Mouse (Mus musculus): ENCODE data around the gene Fam187a.

The Fam187a gene

DNA sequence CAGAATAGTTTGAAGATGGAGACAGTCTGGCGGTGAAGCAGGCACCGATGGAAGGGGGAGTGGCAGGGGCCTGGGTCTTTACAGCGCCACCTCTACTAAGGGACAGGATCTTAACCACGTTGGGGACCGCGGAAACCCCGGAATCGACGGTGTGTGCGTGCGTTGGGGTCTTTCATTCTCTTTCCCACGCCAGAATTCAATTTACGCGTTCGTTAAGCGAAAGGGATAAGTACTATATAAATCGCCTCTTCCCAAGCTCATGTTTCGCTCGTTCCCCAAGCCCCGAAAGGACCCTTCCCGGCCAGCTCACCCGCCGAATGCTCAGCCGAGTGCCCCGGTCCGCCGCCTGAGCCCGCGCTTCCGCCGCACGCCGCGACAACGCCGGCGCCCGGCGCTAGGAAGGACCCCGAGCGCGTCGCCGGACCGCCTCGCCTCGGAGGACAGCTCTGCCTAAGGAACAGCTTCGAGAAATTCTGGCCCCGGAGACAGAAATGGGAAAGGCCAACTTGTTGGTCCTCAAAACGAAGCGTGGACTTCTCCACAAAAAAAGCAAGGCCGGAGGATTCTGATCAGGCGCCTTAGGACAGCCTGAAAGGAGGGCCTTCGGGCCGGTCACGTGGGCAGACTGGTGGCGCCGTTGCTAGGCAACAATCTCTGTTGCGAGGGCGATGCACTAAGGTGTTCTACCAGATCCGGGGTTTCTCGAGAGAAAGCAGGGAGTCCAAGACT is 4.2 kb upstream of the Fam187a start, which contains the start of the genes Eftud2 and Ccdc103:
Gene Eftud2, minus strand, starts transcription at position 401 of the 729 bp plus-strand sequence.
Gene Ccdc103, plus strand, starts transcription at position 620 of the 729 bp plus-strand sequence.
- Histone ChIP-seq H3K27me3 (ENCODE audit: control insufficient read depth, insufficient read depth, low read length, poor library complexity, severe bottlenecking) (no peaks in the 10 kb centered on the region), H3K36me3 (ENCODE audit: control insufficient read depth, insufficient read depth, low read length, poor library complexity, severe bottlenecking) (no peaks in the 10 kb centered on the region)
- DNase-seq (ENCODE audit: low read depth, low spot score): peak; percentile 95

DNA sequence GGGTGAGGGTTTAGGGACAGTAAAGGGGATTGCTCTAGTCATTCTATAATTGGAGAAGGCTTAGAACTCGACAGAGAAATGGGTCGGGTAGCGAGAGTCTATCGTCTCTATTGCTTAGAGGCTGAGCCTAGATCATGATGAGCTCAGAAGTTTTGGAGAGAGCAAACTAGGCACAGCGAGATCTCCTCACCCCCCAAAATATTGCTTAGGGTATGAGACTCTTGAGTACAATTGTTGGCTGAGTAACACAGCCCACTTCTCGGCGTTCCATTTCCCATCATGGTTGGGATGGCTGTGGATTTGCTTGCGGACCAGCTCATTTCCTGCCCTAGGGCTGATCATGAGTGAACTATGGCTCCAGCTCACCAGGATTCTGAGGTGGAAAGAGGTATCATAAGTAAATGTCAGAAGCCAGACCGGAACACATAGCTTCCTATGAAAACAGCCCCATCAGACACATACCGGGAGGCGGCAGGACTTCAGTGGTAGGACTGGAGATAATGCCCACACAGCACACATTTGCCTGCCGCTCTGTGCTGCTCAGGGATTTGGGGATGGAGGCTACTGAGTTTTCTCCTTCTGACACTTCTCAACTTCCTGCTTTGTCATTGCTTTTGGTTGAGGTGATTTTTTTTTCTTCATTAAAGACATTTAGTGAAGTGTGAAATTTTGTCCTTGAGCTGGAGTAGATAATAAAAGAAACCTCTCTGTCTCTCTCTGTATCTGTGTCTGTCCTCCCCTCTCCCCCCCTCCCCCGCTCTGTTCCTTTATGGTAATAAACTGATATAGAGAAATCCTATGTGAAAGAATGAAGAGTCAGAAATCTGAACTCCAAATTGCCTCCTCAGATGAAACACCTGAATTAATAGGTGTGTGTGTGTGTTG is 3.4 kb upstream of the Fam187a start:
- Histone ChIP-seq H3K27me3 (ENCODE audit: control insufficient read depth, insufficient read depth, low read length, poor library complexity, severe bottlenecking) (no peaks in the 10 kb centered on the region), H3K36me3 (ENCODE audit: control insufficient read depth, insufficient read depth, low read length, poor library complexity, severe bottlenecking) (no peaks in the 10 kb centered on the region)

DNA sequence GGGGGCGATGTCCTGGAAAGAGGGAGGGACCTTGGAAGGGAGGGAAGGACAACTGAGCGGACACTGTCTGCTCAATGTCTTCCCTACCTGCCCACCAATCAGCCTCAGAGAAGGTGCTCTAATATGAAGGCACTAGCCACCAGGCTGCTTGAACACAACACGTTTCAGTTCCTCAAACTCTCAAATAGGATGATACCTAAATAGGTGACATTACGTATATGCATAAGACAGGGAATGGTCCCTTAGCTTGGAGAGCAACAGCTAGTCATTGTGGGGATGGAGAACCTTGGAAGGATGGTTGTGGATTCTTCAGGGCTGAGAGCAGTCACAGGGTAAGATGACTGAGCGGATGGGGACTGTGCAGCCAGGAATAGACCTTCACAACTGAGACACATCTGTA is 2.5 kb downstream of the Fam187a start:
- peak; percentile 13 for DNase-seq (ENCODE audit: low read depth, low spot score)
- no peaks in the 10 kb centered on the region for H3K27me3 ChIP-seq (ENCODE audit: control insufficient read depth, insufficient read depth, low read length, poor library complexity, severe bottlenecking)
- H3K36me3 ChIP-seq (ENCODE audit: control insufficient read depth, insufficient read depth, low read length, poor library complexity, severe bottlenecking): no peaks in the 10 kb centered on the region

More for the DNA sequence above, 3.4 kb upstream of the Fam187a start:
- no peak for DNase-seq (ENCODE audit: low read depth, low spot score)

DNA sequence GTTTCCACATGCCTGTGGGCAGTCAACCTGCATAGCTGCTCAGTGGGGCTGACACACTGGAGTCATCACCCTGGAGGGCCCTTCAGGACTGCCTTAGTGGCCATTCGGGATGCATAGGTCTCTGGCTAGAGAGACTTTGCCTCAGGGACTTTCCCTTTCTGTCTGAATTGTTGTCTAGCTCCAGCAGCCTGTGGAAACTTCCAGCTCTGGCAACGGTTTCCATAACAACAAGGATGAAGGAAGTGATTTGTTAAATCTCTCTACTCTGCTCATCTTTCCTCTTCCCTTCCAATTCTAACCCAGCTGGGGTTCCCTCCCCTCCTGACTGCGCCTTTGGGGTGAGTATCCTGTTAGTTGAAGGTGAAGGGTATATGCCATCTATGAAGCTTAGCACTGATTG is 3.2 kb downstream of the Fam187a start:
- DNase-seq (ENCODE audit: low read depth, low spot score): no peak
- Histone ChIP-seq H3K36me3 (ENCODE audit: control insufficient read depth, insufficient read depth, low read length, poor library complexity, severe bottlenecking) (no peaks in the 10 kb centered on the region), H3K27me3 (ENCODE audit: control insufficient read depth, insufficient read depth, low read length, poor library complexity, severe bottlenecking) (no peaks in the 10 kb centered on the region)

DNA sequence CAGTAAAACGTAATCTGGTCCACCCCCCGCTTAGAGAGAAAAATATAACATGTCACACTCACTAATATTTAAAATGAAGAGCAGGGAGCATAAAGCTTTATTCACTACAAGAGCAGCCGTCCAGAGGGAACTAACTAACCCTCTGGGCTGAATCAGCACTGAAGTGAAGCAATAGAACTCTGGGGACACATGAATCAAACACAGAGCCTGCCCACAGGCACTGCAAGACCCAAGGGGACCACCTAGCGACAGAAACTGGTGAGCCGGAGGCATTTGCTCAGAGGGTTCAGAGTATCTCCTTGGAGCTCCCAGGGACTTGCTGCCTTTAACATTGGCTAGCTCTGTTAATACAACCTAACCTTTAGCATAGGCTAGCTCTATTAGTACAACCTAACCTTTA is 5.1 kb downstream of the Fam187a start:
- H3K27me3 ChIP-seq (ENCODE audit: control insufficient read depth, insufficient read depth, low read length, poor library complexity, severe bottlenecking): no peaks in the 10 kb centered on the region
- no peak for DNase-seq (ENCODE audit: low read depth, low spot score)
- H3K36me3 ChIP-seq (ENCODE audit: control insufficient read depth, insufficient read depth, low read length, poor library complexity, severe bottlenecking): no peaks in the 10 kb centered on the region

DNA sequence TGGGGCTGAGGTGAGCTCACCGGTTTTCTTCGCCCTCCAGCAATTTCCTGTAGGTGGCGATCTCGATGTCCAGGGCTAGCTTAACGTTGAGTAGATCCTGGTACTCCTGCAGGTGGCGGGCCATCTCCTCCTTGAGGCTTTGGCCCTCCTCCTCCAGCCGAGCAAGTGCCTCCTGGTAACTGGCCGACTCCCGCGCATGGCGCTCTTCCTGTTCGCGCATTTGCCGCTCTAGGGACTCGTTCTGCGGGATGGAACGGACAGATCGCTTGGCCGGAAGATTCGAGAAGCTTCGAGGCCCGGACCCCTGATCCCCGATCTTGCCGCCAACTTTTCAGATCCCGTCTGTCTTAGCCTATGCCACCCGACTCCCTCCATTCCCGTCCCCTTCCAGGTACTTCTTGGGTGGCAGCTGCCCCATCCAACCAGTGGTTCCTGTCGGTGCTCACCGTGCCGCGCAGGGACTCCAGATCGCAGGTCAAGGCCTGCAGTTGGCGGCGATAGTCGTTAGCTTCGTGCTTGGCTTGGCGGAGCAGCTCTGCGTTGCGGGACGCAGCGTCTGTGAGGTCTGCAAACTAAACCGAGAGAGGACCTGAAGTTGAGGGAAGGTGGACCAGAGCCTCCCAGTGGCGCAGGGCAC is 8.2 kb downstream of the Fam187a start:
- peak; percentile 81 for DNase-seq (ENCODE audit: low read depth, low spot score)
- Histone ChIP-seq H3K27me3 (ENCODE audit: control insufficient read depth, insufficient read depth, low read length, poor library complexity, severe bottlenecking) (no peaks in the 10 kb centered on the region), H3K36me3 (ENCODE audit: control insufficient read depth, insufficient read depth, low read length, poor library complexity, severe bottlenecking) (no peaks in the 10 kb centered on the region)

DNA sequence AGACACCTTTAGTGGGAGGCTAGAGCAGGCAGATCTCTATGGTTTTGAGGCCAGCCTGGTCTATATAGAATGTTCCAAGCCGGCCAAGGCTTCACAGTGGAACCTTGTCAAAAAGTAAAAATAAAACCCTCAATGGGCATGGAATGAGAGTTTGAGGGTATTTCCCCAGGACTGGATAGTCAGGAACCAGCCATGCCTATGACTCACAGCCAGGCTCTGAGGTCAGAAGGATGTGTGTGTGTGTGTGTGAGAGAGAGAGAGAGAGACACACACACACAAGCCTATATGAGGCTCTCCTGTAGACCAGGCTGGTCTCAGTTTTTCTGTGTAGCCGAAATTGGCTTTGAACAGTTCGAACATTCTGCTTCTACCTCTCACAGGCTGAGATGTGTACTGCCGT is 9.7 kb downstream of the Fam187a start:
- no peak for DNase-seq (ENCODE audit: low read depth, low spot score)
- no peaks in the 10 kb centered on the region for H3K36me3 ChIP-seq (ENCODE audit: control insufficient read depth, insufficient read depth, low read length, poor library complexity, severe bottlenecking)

DNA sequence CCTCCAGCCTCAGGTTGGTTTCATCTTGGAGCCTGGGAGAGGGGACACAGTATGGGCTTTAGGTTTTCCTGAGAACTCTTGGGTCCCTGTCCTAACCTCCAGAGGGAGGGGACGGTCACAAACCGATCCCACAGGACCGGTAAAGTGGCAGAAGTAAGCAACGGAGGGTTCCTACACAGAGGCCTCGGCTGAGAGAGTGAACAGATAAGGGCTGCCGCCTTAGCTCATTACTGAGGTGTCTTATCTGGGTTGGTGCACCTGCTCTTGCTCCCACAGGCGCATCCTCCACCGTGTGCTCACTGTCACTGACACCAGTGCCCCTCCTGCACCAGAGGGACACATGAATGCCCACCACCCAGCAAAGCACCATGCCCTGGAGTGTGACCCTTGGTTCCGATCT is 10.8 kb downstream of the Fam187a start:
- DNase-seq (ENCODE audit: low read depth, low spot score): no peak
- Histone ChIP-seq H3K27me3 (ENCODE audit: control insufficient read depth, insufficient read depth, low read length, poor library complexity, severe bottlenecking) (no peaks in the 10 kb centered on the region), H3K36me3 (ENCODE audit: control insufficient read depth, insufficient read depth, low read length, poor library complexity, severe bottlenecking) (no peaks in the 10 kb centered on the region)

More for the DNA sequence above, 9.7 kb downstream of the Fam187a start:
- H3K27me3 ChIP-seq (ENCODE audit: control insufficient read depth, insufficient read depth, low read length, poor library complexity, severe bottlenecking): no peaks in the 10 kb centered on the region

DNA sequence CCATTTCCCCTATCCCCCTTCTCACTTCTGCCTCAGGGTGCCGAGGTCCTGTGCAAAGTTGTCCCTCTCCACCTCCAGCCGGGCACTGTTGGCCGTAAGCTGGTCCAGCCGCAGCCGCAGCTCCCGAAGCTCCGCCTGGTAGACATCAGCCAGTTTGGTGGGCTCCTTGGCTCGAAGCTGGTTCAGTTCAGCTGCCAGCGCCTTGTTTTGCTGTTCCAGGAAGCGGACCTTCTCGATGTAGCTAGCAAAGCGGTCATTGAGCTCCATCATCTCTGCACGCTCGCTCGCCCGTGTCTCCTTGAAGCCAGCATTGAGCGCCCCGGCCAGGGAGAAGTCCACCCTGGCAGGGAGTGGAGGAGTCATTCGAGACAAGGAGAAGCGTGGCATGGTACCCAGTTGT is 11.7 kb downstream of the Fam187a start:
- H3K36me3 ChIP-seq (ENCODE audit: control insufficient read depth, insufficient read depth, low read length, poor library complexity, severe bottlenecking): no peaks in the 10 kb centered on the region
- DNase-seq (ENCODE audit: low read depth, low spot score): no peak
- H3K27me3 ChIP-seq (ENCODE audit: control insufficient read depth, insufficient read depth, low read length, poor library complexity, severe bottlenecking): no peaks in the 10 kb centered on the region

DNA sequence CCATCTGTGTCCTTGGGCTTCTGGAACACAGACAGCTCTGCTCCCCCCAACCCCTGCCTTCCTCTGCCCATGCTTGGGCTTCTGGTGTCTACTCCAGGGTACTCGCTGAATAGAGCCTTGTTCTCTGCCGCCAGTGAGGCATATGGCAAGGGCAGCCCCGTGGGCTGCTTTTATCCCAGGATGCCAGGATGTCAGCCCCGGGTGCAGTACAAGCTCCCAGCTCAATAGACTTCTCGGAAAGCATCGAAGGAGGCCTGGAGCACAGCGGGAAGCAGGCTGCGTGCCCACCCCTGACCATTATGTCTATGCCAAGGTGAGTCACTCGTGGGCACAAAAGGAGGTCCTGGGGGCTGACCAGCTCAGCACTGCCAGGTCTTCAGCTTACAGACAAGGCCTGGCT is 13.4 kb downstream of the Fam187a start:
- Histone ChIP-seq H3K36me3 (ENCODE audit: control insufficient read depth, insufficient read depth, low read length, poor library complexity, severe bottlenecking) (no peaks in the 10 kb centered on the region), H3K27me3 (ENCODE audit: control insufficient read depth, insufficient read depth, low read length, poor library complexity, severe bottlenecking) (no peaks in the 10 kb centered on the region)
- no peak for DNase-seq (ENCODE audit: low read depth, low spot score)

DNA sequence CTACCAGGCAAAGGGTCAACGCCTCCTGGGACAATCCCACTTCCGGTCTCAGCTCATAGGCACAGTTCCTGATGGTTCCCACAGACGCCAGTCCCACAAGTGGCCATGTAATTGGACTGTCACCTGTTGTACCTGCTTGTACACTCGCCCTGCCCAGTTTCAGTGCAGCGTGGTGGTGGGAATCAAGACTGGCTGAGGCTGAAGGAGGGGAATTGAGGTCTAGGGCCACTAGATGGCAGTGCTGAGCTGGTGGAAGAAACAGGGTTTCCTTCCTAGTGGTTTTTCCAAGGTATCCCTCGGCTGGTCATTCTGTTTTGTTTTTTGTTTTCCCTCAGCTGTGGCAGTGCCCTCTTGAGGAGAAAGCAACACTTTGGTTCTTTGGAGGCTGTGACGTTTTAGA is 15.8 kb downstream of the Fam187a start, which contains the start of gene Gfap:
Gene Gfap, minus strand, starts transcription at position 150 of the 400 bp plus-strand sequence.
- H3K36me3 ChIP-seq (ENCODE audit: control insufficient read depth, insufficient read depth, low read length, poor library complexity, severe bottlenecking): no peaks in the 10 kb centered on the region
- DNase-seq (ENCODE audit: low read depth, low spot score): peak; percentile 71
- no peaks in the 10 kb centered on the region for H3K27me3 ChIP-seq (ENCODE audit: control insufficient read depth, insufficient read depth, low read length, poor library complexity, severe bottlenecking)

DNA sequence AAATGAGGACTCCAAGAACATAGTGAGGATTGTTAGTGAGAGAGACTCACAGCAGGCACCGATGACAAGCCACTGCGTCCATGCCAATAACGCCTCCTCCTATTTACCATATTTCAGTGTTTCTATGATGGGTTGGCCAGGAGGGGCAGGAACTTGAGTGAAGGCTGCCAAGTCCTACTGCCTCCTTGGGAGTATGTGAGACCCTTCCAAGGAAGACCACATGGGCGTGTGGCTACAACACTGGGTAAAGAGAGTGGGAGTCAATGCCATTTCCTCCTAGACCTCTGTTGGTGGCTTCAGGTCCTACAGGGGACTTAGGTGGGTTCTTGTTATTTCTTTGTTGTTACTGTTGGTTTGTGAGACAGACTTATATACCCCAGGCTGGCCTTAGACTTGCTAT is 16.2 kb downstream of the Fam187a start:
- no peaks in the 10 kb centered on the region for H3K36me3 ChIP-seq (ENCODE audit: control insufficient read depth, insufficient read depth, low read length, poor library complexity, severe bottlenecking)
- no peak for DNase-seq (ENCODE audit: low read depth, low spot score)
- H3K27me3 ChIP-seq (ENCODE audit: control insufficient read depth, insufficient read depth, low read length, poor library complexity, severe bottlenecking): no peaks in the 10 kb centered on the region

DNA sequence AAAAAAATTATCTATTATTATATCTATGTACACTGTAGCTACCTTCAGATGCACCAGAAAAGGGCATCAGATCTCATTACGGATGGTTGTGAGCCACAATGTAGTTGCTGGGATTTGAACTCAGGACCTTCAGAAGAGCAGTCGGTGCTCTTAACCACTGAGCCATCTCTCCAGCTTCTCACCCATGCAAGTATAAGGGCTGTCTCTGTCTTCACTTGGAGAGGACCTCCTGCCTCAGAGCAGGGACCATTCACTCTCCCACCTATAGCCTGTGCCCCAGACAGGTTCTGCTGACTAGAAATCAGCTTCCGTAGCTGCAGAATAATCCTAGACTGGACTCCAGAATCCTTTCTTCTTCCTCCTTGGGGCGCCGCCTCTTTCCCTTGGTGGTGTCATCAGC is 17.1 kb downstream of the Fam187a start:
- DNase-seq (ENCODE audit: low read depth, low spot score): no peak
- Histone ChIP-seq H3K36me3 (ENCODE audit: control insufficient read depth, insufficient read depth, low read length, poor library complexity, severe bottlenecking) (no peaks in the 10 kb centered on the region), H3K27me3 (ENCODE audit: control insufficient read depth, insufficient read depth, low read length, poor library complexity, severe bottlenecking) (no peaks in the 10 kb centered on the region)

DNA sequence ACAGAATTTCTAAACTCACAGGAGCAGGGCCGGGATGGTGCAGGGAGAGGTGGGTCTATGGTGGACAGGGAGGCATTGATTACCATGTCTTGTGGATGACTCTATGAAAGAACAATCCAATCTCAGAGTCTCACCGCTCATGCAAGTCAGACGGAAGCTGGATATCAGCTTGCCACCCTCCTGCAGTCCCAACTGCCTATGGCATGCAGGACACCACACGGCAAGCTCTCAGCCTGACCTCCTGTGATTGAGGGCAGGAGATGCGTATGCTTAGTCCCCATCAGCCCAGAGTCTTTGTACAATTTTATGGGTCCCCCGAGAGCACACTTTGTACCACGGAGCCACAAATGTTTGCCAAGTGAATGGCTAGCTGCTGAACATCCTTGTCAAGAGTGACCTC is 18.7 kb downstream of the Fam187a start:
- Histone ChIP-seq H3K27me3 (ENCODE audit: control insufficient read depth, insufficient read depth, low read length, poor library complexity, severe bottlenecking) (no peaks in the 10 kb centered on the region), H3K36me3 (ENCODE audit: control insufficient read depth, insufficient read depth, low read length, poor library complexity, severe bottlenecking) (no peaks in the 10 kb centered on the region)
- no peak for DNase-seq (ENCODE audit: low read depth, low spot score)

DNA sequence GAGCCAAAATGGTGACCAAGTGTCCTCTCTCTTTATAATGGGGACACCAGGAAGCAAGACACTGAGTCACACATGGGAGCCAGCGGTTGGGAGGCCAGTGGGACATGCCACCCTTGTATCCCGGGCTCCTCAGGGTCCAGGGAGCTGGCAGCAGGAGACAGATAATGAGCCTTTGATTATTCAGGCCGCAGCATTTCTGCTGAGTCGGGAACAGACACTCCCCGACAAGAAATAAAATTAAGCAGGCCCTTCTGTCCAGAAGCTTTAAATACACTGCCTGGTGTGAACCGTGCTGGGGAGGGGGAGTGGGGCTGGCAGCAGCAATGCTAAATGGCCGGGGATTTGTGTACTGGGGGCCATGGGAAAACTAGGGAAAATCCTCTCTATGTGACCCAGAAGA is 26.4 kb downstream of the Fam187a start:
- no peak for DNase-seq (ENCODE audit: low read depth, low spot score)
- Histone ChIP-seq H3K27me3 (ENCODE audit: control insufficient read depth, insufficient read depth, low read length, poor library complexity, severe bottlenecking) (no peaks in the 10 kb centered on the region), H3K36me3 (ENCODE audit: control insufficient read depth, insufficient read depth, low read length, poor library complexity, severe bottlenecking) (no peaks in the 10 kb centered on the region)

Measured in splenic B cell, adult 2 months (primary cell).